Mouse (Mus musculus): ENCODE data around the gene Klk8.

DNA sequence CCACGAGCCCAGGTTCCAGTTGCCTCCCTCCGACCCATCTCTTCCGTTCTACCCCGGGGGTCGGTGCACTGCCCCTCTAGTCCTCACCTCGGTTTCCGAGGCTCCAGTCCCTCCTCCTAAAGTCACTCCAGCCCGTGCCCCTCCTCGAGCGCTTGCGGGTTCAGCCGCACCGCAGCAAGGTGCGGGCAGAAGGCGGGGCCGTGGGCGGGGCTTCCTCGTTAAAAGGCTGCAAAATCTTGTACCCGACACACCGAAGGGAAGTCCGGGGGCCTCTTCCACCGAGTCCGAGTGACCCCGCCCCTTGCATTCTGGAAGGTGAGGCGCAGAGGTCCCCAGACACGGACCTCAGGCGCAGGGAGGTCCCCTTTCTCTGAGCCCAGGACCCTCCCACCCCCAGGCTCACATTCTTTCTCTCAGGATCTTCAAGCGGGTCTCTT lies at the start of gene Klk8:
- TF ChIP-seq CTCF (IDR thresholded peaks at IDR 0.05; ENCODE audit: low read depth) (no peak), EP300 (optimal IDR thresholded peaks at IDR 0.05) (no peak)

All from stomach, postnatal 0 days (tissue).